Comparison of ENCODE assay signal across 8 mouse cellular contexts in genomic region chr5:74260378-74260809, GRCm38 (mm10).
DNase-seq lines count a peak whose midpoint lies in the region; ATAC-seq lines count a peak whose summit lies in the region.

No protein-coding gene starts in this region.

- no peak overlapping the region for H3K27ac ChIP-seq in neural tube, embryonic 12.5 days
- H3K27ac ChIP-seq in forebrain, embryonic 12.5 days = 0 out of 2 replicates have a peak overlapping the region, but pooled peaks have one; percentile 9
- peak overlapping the region; percentile 69 for H3K27ac ChIP-seq in intestine, embryonic 15.5 days

- no peaks in the 10 kb centered on the region for H3K36me3 ChIP-seq in neural tube, embryonic 12.5 days
- H3K36me3 ChIP-seq in forebrain, embryonic 12.5 days (replicated peaks) = no peaks in the 10 kb centered on the region
- no peaks in the 10 kb centered on the region for H3K36me3 ChIP-seq in intestine, embryonic 15.5 days

- H3K9ac ChIP-seq in neural tube, embryonic 12.5 days = no peak overlapping the region
- H3K9ac ChIP-seq in forebrain, embryonic 12.5 days = no peak overlapping the region
- H3K9ac ChIP-seq in intestine, embryonic 15.5 days = no peak overlapping the region

- 43% methylated on average over 9 of the region's 9 CpGs for WGBS in neural tube, embryonic 12.5 days
- 52% methylated on average over 9 of the region's 9 CpGs for WGBS in forebrain, embryonic 12.5 days
- WGBS in intestine, embryonic 15.5 days = 9% methylated on average over 9 of the region's 9 CpGs

- ATAC-seq in neural tube, embryonic 12.5 days (ENCODE audit: low FRiP score, low read depth) = peak; percentile 50; the same call in 1 of the 2 replicates
- ATAC-seq in forebrain, embryonic 12.5 days (ENCODE audit: low FRiP score) = peak; percentile 46; the same call in 1 of the 2 replicates
- ATAC-seq in intestine, embryonic 15.5 days = peak; percentile 85

- no peak overlapping the region for H3K4me3 ChIP-seq in neural tube, embryonic 12.5 days
- no peak overlapping the region for H3K4me3 ChIP-seq in forebrain, embryonic 12.5 days (replicated peaks)
- no peak overlapping the region for H3K4me3 ChIP-seq in intestine, embryonic 15.5 days (replicated peaks)

- no peak overlapping the region; the same call in 1 of the 2 replicates for H3K4me2 ChIP-seq in neural tube, embryonic 12.5 days (replicated peaks)
- no peak overlapping the region for H3K4me2 ChIP-seq in forebrain, embryonic 12.5 days
- H3K4me2 ChIP-seq in intestine, embryonic 15.5 days (replicated peaks) = peak overlapping the region; percentile 23; the same call in 1 of the 2 replicates

- H3K27me3 ChIP-seq in neural tube, embryonic 12.5 days (replicated peaks) = no peaks in the 10 kb centered on the region
- no peaks in the 10 kb centered on the region for H3K27me3 ChIP-seq in forebrain, embryonic 12.5 days
- no peaks in the 10 kb centered on the region for H3K27me3 ChIP-seq in intestine, embryonic 15.5 days (replicated peaks)

- no peaks in the 10 kb centered on the region for H3K9me3 ChIP-seq in neural tube, embryonic 12.5 days
- H3K9me3 ChIP-seq in forebrain, embryonic 12.5 days = no peaks in the 10 kb centered on the region
- no peaks in the 10 kb centered on the region for H3K9me3 ChIP-seq in intestine, embryonic 15.5 days

- no peak for DNase-seq in neural tube, embryonic 10.5 days (ENCODE audit: extremely low spot score, low spot score)
- peak; percentile 56 for DNase-seq in lung, postnatal 36 days
- peak; percentile 68 to 71 for DNase-seq in thymus, postnatal 10 days (ENCODE audit: low spot score in 2 of 2)
- no peak for DNase-seq in gastrocnemius, postnatal 4 days (ENCODE audit: low spot score in 2 of 2)
- DNase-seq in cerebellum, postnatal 10 days = no peak

- peaks cover 26% of the 10 kb centered on the region for H3K4me1 ChIP-seq in neural tube, embryonic 12.5 days
- peaks cover 28% of the 10 kb centered on the region for H3K4me1 ChIP-seq in forebrain, embryonic 12.5 days
- peaks cover 21% of the 10 kb centered on the region for H3K4me1 ChIP-seq in intestine, embryonic 15.5 days (replicated peaks)

Comparison
In these comparisons a context has a peak if more than half of its experiments do, and no peak if none do; other contexts are left out.
1. DNase-seq: peak in lung, postnatal 36 days (single experiment) and thymus, postnatal 10 days (2 of 2); none in neural tube, embryonic 10.5 days (single experiment), gastrocnemius, postnatal 4 days (0 of 2) and cerebellum, postnatal 10 days (0 of 2).
2. Peak in every context shown above with its lines, with median percentiles within 50 percentile points of each other: ATAC-seq.